Mouse (Mus musculus) embryonic facial prominence, embryonic 12.5 days (tissue): ENCODE measurements around the gene Krt36. TPM values are rescaled to one million over a fixed set of nuclear protein-coding genes. Genes with fewer than 3 reads are reported as not detected.
A peak's percentile ranks its signal among the peaks of the same experiment; 100 is the strongest.

Experiments used
- ATAC-seq: fragments of 200-750 bp; cut with Nextera tagmentation; 2 replicates; pipeline ENCODE4 v1.8.0; 2017; ENCODE audit not compliant: insufficient number of reproducible peaks, insufficient read depth, low FRiP score, low TSS enrichment
- H3K27ac ChIP-seq: fragments of 300-500 bp; sonication (generic); 2 replicates; pipeline ENCODE4 v1.5.1; 2016; ENCODE audit warnings: mild to moderate bottlenecking
- H3K27me3 ChIP-seq: fragments of 300-500 bp; sonication (generic); 2 replicates; pipeline ENCODE4 v1.6.1; 2016; ENCODE audit warnings: mild to moderate bottlenecking, moderate library complexity
- H3K36me3 ChIP-seq: fragments of 300-500 bp; sonication (generic); 2 replicates; pipeline ENCODE4 v1.6.1; 2016; ENCODE audit warnings: mild to moderate bottlenecking
- H3K4me1 ChIP-seq: fragments of 300-500 bp; sonication (generic); 2 replicates; pipeline ENCODE4 v1.6.1; 2016
- H3K4me2 ChIP-seq: fragments of 300-500 bp; sonication (generic); replicated peaks from 2 replicates; pipeline ENCODE4 v1.6.1; 2016; ENCODE audit warnings: mild to moderate bottlenecking, moderate library complexity
- H3K4me3 ChIP-seq: fragments of 300-500 bp; sonication (generic); 2 replicates; pipeline ENCODE4 v1.5.1; 2016; ENCODE audit warnings: mild to moderate bottlenecking
- H3K9ac ChIP-seq: fragments of 300-500 bp; sonication (generic); 2 replicates; pipeline ENCODE4 v1.6.1; 2016; ENCODE audit warnings: mild to moderate bottlenecking, moderate library complexity
- H3K9me3 ChIP-seq: fragments of 300-500 bp; sonication (generic); 2 replicates; pipeline ENCODE4 v1.6.1; 2016; ENCODE audit warnings: mild to moderate bottlenecking, moderate library complexity
- WGBS: fragments of 180-500 bp; shearing (Covaris S2); methylation state at CpG from one replicate; pipeline ENCODE4 v1.1.7; 2016; 5-methylcytosine and 5-hydroxymethylcytosine counted together
- polyA plus RNA-seq: library from polyadenylated mRNA; unstranded; fragments of >200 nt; fragmentation: Nextera tagmentation; extraction: Ambion mirVana; gene quantifications from 2 replicates; pipeline ENCODE4 v1.2.1, GENCODE M21; 2016

Gene Krt36
- polyA plus RNA-seq: 0.09 TPM in 1 of 2 replicates, not detected in the other

- no peaks in the 10 kb centered on the region for H3K27me3 ChIP-seq
- H3K36me3 ChIP-seq: no peaks in the 10 kb centered on the region
- no peak within 1 kb of the TSS for H3K9ac ChIP-seq
- H3K4me2 ChIP-seq: no peak within 1 kb of the TSS
- H3K4me1 ChIP-seq: no peaks in the 10 kb centered on the region
- H3K27ac ChIP-seq: no peak within 1 kb of the TSS
- no peak for ATAC-seq
- no peak within 1 kb of the TSS for H3K4me3 ChIP-seq
- H3K9me3 ChIP-seq: no peaks in the 10 kb centered on the region
- WGBS: 87% methylated on average over 6 of the region's 6 CpGs
Observed at GRCm38 (mm10) chr11:100105576-100106122, at the start of gene Krt36. Gene Krt36 (minus strand): TSS chr11:100105626.

- Histone ChIP-seq H3K4me2 (no peak within 1 kb of the TSS), H3K27ac (no peak within 1 kb of the TSS), H3K36me3 (no peaks in the 10 kb centered on the region), H3K27me3 (peaks cover 37% of the 10 kb centered on the region), H3K9me3 (no peaks in the 10 kb centered on the region), H3K4me1 (peaks cover 15% of the 10 kb centered on the region), H3K4me3 (no peak within 1 kb of the TSS), H3K9ac (no peak within 1 kb of the TSS)
- no peak for ATAC-seq
- 52% methylated on average over 9 of the region's 9 CpGs for WGBS
Observed at GRCm38 (mm10) chr11:100148615-100149330, 43.3 kb upstream of the Krt36 start, which contains the start of gene Krt19. Gene Krt19 (minus strand): TSS chr11:100148665.

GRCm38 (mm10) chr11:100147566-100148353, 42.3 kb upstream of the Krt36 start:
- Histone ChIP-seq H3K4me1 (peaks cover 15% of the 10 kb centered on the region), H3K9me3 (no peaks in the 10 kb centered on the region), H3K9ac (no peak overlapping the region), H3K4me3 (no peak overlapping the region), H3K36me3 (no peaks in the 10 kb centered on the region), H3K27me3 (peaks cover 38% of the 10 kb centered on the region), H3K4me2 (no peak overlapping the region), H3K27ac (no peak overlapping the region)
- ATAC-seq: no peak
- WGBS: 59% methylated on average over 5 of the region's 5 CpGs

- no peak for ATAC-seq
- peaks cover 38% of the 10 kb centered on the region for H3K27me3 ChIP-seq
- H3K36me3 ChIP-seq: no peaks in the 10 kb centered on the region
- H3K4me3 ChIP-seq: peak overlapping the region; percentile 22
- H3K9ac ChIP-seq: 0 out of 2 replicates have a peak overlapping the region, but pooled peaks have one; percentile 27
- H3K27ac ChIP-seq: no peak overlapping the region
- H3K4me1 ChIP-seq: peaks cover 15% of the 10 kb centered on the region
- no peaks in the 10 kb centered on the region for H3K9me3 ChIP-seq
- H3K4me2 ChIP-seq: peak overlapping the region; percentile 49
- 3% methylated on average over 13 of the region's 13 CpGs for WGBS
Observed at GRCm38 (mm10) chr11:100145858-100146560, 40.6 kb upstream of the Krt36 start.

- Histone ChIP-seq H3K4me3 (peak overlapping the region; percentile 22), H3K4me2 (peak overlapping the region; percentile 49), H3K9me3 (no peaks in the 10 kb centered on the region), H3K4me1 (peaks cover 15% of the 10 kb centered on the region), H3K27me3 (peaks cover 38% of the 10 kb centered on the region), H3K9ac (no peak overlapping the region), H3K36me3 (no peaks in the 10 kb centered on the region), H3K27ac (no peak overlapping the region)
- ATAC-seq: no peak
- WGBS: 2% methylated on average over 20 of the region's 20 CpGs
Observed at GRCm38 (mm10) chr11:100145104-100145503, 39.7 kb upstream of the Krt36 start.

- ATAC-seq: no peak
- no peak overlapping the region for H3K4me2 ChIP-seq
Observed at GRCm38 (mm10) chr11:100140966-100141365, 35.5 kb upstream of the Krt36 start.

GRCm38 (mm10) chr11:100139391-100139790, 34.0 kb upstream of the Krt36 start:
- H3K27me3 ChIP-seq: peaks cover 7% of the 10 kb centered on the region
- ATAC-seq: no peak
- no peaks in the 10 kb centered on the region for H3K9me3 ChIP-seq
- H3K36me3 ChIP-seq: no peaks in the 10 kb centered on the region
- H3K9ac ChIP-seq: no peak overlapping the region
- H3K27ac ChIP-seq: peak overlapping the region; percentile 41; the same call in 1 of the 2 replicates
- no peak overlapping the region for H3K4me2 ChIP-seq
- peaks cover 11% of the 10 kb centered on the region; the same call in 1 of the 2 replicates for H3K4me1 ChIP-seq
- no peak overlapping the region for H3K4me3 ChIP-seq
- 59% methylated on average over 2 of the region's 2 CpGs for WGBS

More at GRCm38 (mm10) chr11:100140966-100141365, 35.5 kb upstream of the Krt36 start:
- Histone ChIP-seq H3K9ac (no peak overlapping the region), H3K9me3 (no peaks in the 10 kb centered on the region), H3K27me3 (peaks cover 23% of the 10 kb centered on the region), H3K4me3 (no peak overlapping the region), H3K27ac (no peak overlapping the region), H3K4me1 (peaks cover 25% of the 10 kb centered on the region), H3K36me3 (no peaks in the 10 kb centered on the region)
- WGBS: 87% methylated on average over 21 of the region's 21 CpGs

GRCm38 (mm10) chr11:100138809-100139208, 33.4 kb upstream of the Krt36 start:
- 43% methylated on average over 7 of the region's 7 CpGs for WGBS
- Histone ChIP-seq H3K27ac (no peak overlapping the region), H3K4me3 (no peak overlapping the region), H3K9me3 (no peaks in the 10 kb centered on the region), H3K4me1 (peaks cover 11% of the 10 kb centered on the region; the same call in 1 of the 2 replicates), H3K27me3 (peaks cover 1% of the 10 kb centered on the region), H3K9ac (no peak overlapping the region), H3K4me2 (no peak overlapping the region), H3K36me3 (no peaks in the 10 kb centered on the region)
- ATAC-seq: no peak

GRCm38 (mm10) chr11:100137693-100138092, 32.3 kb upstream of the Krt36 start:
- H3K9ac ChIP-seq: no peak overlapping the region
- 54% methylated on average over 5 of the region's 5 CpGs for WGBS
- no peak for ATAC-seq

GRCm38 (mm10) chr11:100136559-100136958, 31.1 kb upstream of the Krt36 start:
- Histone ChIP-seq H3K4me1 (peaks cover 11% of the 10 kb centered on the region; the same call in 1 of the 2 replicates), H3K36me3 (no peaks in the 10 kb centered on the region), H3K9me3 (no peaks in the 10 kb centered on the region), H3K4me2 (no peak overlapping the region), H3K4me3 (no peak overlapping the region), H3K27ac (no peak overlapping the region), H3K27me3 (no peaks in the 10 kb centered on the region), H3K9ac (no peak overlapping the region)
- 49% methylated on average over 5 of the region's 5 CpGs for WGBS
- ATAC-seq: no peak

More at GRCm38 (mm10) chr11:100137693-100138092, 32.3 kb upstream of the Krt36 start:
- Histone ChIP-seq H3K4me3 (no peak overlapping the region), H3K27ac (0 out of 2 replicates have a peak overlapping the region, but pooled peaks have one; percentile 27), H3K4me1 (peaks cover 11% of the 10 kb centered on the region; the same call in 1 of the 2 replicates), H3K9me3 (no peaks in the 10 kb centered on the region), H3K36me3 (no peaks in the 10 kb centered on the region), H3K4me2 (no peak overlapping the region), H3K27me3 (no peaks in the 10 kb centered on the region)

GRCm38 (mm10) chr11:100135731-100136130, 30.3 kb upstream of the Krt36 start, which contains the start of gene Krt15:
Gene Krt15 (minus strand): TSS chr11:100135928.
- Histone ChIP-seq H3K9me3 (no peaks in the 10 kb centered on the region), H3K27ac (no peak within 1 kb of the TSS), H3K27me3 (no peaks in the 10 kb centered on the region), H3K4me1 (peaks cover 11% of the 10 kb centered on the region; the same call in 1 of the 2 replicates), H3K4me3 (no peak within 1 kb of the TSS), H3K36me3 (no peaks in the 10 kb centered on the region), H3K4me2 (no peak within 1 kb of the TSS), H3K9ac (no peak within 1 kb of the TSS)
- ATAC-seq: no peak
- WGBS: 61% methylated on average over 7 of the region's 7 CpGs
